Mouse (Mus musculus) C2C12 (cell line): ENCODE results near the gene Cbs.

Experiments used
- CEBPB ChIP-seq: IDR thresholded peaks from one replicate; pipeline ENCODE4 v1.6.1; 2011; ENCODE audit warnings: low read depth, mild to moderate bottlenecking, control low read depth, moderate library complexity
- CTCF ChIP-seq: IDR thresholded peaks from one replicate; pipeline ENCODE4 v1.5.1; 2011; ENCODE audit not compliant: control insufficient read depth, insufficient read depth, insufficient read length
- FOSL1 ChIP-seq: IDR thresholded peaks from one replicate; pipeline ENCODE4 v1.8.0; 2011; ENCODE audit warnings: mild to moderate bottlenecking, low read length; ENCODE audit not compliant: poor library complexity, insufficient read depth, severe bottlenecking
- MAX ChIP-seq: IDR thresholded peaks from one replicate; pipeline ENCODE4 v1.6.1; 2011; ENCODE audit warnings: mild to moderate bottlenecking, control low read depth
- USF1 ChIP-seq: IDR thresholded peaks from one replicate; pipeline ENCODE4 v1.6.1; 2011; ENCODE audit warnings: low read depth, mild to moderate bottlenecking, control low read depth, moderate library complexity

GRCm38 (mm10) chr17:31588115-31588514, 48.9 kb downstream of the Cbs start:
- no peak for TF ChIP-seq CTCF
- no peak for TF ChIP-seq USF1
- TF ChIP-seq MAX: no peak
- TF ChIP-seq CEBPB: no peak
- no peak for TF ChIP-seq FOSL1
